Mouse (Mus musculus) right cerebral cortex, postnatal 10 days (tissue): ENCODE data around the gene Pnck.

ENCODE experiments used
- DNase-seq, 2 experiments: peaks; one replicate each; pipeline ENCODE4 v3.0.0; 2021; ENCODE audit warnings: low spot score in 2 of 2

Gene Pnck

DNA sequence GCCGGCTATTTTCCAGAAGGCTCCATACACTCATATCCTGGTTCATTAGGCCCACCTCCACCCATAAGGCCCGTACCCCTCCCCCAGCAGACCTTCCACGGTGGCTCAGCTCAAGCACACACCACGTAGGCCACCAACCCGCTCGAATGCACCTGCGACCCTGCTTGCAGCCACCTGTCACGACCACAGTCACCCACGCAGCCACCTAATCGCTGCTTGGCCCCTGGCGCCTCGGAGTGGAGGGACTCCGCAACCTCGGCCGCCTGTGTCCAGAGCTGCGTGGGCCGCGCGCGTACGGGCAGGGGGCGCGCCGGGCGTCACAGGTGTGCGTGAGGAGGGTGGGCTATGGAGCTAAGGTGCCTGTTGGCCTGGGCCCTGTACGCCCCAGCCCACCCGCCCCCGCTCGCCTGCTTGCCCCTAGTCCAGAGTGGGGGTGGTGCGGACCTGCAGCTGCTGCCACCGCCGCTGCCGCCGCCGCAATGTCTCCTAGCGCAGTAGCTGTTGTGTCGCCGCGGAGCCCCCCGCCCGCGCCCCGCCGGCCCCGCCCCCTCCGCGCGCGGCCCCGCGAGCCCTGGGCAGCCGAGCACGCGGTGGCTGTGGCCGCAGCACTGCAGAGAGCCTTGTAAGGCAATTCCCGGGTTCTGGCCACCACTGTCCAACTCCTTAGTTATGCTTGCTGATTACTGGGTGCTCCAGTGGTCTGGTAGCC is at the start of gene Pnck:
Pnck (minus strand) TSS at position 543 of the 709 bp plus-strand sequence.
- peak in 1 of 2 experiments; percentile 56 for DNase-seq

DNA sequence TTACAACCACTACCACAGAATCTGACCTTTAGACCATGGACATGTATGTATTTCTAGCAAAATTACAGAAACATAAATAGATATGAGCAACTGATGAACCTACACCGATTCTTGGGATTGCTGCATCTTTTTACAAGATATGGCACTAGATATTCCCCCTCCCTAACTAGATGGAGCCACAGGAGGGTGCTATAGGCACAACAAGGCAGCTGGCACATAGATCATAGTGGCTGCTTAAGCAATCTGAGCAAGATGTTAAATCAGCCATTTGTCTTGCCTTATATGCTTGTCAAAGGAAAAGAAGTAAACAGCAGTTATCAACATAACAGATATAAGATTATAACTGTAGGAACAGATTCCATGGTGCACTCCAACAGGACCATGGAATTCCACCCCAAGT is 40.6 kb upstream of the Pnck start:
- DNase-seq = no peak

- DNase-seq = peak; percentile 34 to 51
Observed at GRCm38 (mm10) chrX:73690917-73691629, 31.2 kb upstream of the Pnck start.

- no peak for DNase-seq
Observed at GRCm38 (mm10) chrX:73685629-73686028, 25.7 kb upstream of the Pnck start.

DNA sequence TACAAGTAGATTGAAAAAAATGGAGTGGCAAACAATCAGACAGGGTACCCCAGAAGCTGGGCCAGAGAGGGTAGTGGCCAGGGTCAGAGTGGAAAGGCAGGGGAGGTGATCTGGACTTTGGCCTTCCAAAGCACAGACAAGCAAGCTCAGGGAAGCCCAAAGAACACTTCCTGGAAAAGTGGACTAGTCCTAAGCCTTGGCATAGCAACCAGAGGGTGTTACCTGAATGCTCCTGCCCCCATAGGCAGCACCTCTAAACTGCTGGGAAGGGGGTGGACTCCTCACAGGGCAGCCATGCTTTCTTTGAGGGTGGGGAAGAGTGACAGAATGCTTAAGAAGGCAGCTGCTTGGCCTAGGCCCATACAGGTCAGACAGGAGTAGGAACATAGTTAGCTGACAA is 25.1 kb upstream of the Pnck start:
- DNase-seq = no peak

- DNase-seq = no peak
Observed at GRCm38 (mm10) chrX:73684156-73684555, 24.2 kb upstream of the Pnck start.

- DNase-seq = no peak
Observed at GRCm38 (mm10) chrX:73676668-73677067, 16.8 kb upstream of the Pnck start.

- DNase-seq = no peak
Observed at GRCm38 (mm10) chrX:73675231-73675630, 15.3 kb upstream of the Pnck start.

- DNase-seq = peak; percentile 36 to 38
Observed at GRCm38 (mm10) chrX:73673968-73674661, 14.2 kb upstream of the Pnck start.

DNA sequence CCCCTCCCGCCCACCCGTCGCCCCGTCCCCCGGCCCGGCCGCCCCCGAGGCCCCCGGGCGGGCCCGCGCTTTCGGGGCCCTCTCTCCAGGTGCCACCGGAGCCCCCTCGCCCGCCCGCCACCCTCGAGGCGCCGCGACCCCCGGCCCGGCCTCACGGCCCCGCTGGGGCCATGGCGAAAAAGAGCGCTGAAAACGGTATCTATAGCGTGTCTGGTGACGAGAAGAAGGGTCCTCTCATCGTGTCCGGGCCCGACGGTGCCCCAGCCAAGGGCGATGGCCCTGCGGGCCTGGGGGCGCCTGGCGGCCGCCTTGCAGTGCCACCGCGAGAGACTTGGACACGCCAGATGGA is 13.7 kb upstream of the Pnck start:
- no peak for DNase-seq

- peak; percentile 70 to 77 for DNase-seq
Observed at GRCm38 (mm10) chrX:73672879-73673618, 13.1 kb upstream of the Pnck start, which contains the start of gene Slc6a8. Slc6a8 (plus strand) TSS chrX:73673150.

DNA sequence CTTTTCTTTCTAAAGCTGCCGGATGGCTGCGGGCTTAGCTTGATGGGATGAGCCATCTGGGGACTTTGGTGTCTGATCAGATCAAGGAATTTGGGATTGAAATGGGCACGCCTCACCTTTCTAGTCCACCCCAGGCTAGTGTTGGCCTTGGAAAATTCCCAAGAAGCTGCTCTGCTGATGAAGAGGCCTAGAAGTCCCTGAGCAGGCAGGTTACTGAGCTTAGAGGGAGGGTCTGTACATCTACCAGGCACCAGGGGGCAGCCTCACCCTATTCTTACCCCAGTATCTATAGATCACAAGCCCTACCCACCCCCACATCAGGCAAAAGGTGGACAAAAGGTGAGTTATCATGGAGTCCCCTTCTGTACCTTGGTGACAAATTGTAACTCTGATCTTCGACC is 12.1 kb upstream of the Pnck start:
- peak; percentile 48 to 49 for DNase-seq

- DNase-seq = no peak
Observed at GRCm38 (mm10) chrX:73663143-73663542, 3.2 kb upstream of the Pnck start.

DNA sequence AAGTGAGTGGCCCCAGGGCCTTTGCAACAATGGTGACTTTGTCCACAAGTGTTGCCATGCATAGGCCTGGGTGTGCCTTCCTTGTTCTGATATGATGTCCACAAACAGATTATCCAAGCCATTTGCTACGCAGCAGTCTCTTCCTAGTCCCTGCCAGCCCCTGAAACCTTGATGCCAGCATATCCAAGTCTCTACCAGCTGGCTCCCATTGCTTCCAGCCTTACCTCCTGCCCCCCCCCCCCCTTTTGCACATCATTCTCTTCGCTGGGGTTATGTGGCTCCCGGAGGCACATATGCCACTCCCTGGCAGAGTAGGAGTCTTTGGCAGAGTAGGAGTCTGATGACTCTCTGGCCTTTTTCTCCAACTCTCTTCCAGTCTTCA is 358 bp upstream of the Pnck start:
- no peak for DNase-seq

DNA sequence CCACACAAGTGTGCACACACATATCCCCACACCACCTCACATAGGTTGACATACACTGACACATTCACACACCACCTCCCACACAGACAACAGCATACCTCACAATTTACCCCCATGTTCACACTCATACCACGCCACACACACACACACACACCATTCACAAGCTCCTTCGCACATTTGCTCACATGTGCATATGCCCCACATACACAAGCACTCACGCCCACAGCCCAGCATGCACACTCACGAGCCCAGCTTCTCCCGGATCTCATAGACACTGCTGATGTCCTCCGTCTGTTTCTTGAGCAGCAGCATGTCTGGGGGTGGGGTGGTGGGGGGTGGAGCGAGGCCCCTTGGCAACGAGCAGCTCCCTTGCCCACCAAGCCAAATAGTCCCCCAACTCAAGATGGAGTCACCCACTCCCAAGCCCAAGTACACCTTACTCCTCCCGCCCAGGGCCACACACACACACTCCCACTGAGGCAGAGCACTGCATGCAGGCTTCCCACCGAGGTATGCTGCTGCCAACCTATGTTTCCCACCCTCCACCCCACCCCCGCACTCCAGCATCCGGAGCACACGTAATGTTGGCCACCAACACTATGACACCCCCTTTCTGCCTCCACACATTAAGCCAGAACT is 862 bp downstream of the Pnck start:
- peak in 1 of 2 experiments; percentile 78 for DNase-seq

GRCm38 (mm10) chrX:73658391-73658790 is 1.5 kb downstream of the Pnck start:
- DNase-seq = no peak

GRCm38 (mm10) chrX:73655529-73655928 is 4.4 kb downstream of the Pnck start:
- DNase-seq = no peak

GRCm38 (mm10) chrX:73654177-73654576 is 5.7 kb downstream of the Pnck start:
- DNase-seq = peak in 1 of 2 experiments; percentile 71

GRCm38 (mm10) chrX:73653392-73653791 is 6.5 kb downstream of the Pnck start:
- no peak for DNase-seq

DNA sequence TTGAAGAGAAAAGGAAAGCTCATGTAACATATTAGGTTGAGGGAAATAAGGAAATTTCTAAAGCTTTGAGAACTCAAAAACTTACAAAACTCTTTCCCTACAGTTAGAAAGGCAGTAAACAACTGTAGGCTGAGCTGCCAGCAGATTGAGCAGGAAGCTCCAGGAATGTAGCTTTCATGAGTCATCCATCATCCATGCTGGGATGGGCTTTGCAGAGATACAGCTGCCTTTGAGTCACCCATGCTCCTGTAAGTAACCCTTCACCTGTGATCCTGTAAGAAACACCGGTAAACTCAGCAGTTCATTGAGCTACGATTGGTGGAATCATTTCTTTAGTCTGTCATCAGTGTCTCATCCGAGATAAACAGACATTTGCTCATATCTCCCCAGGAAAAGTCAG is 9.0 kb downstream of the Pnck start:
- DNase-seq = no peak

DNA sequence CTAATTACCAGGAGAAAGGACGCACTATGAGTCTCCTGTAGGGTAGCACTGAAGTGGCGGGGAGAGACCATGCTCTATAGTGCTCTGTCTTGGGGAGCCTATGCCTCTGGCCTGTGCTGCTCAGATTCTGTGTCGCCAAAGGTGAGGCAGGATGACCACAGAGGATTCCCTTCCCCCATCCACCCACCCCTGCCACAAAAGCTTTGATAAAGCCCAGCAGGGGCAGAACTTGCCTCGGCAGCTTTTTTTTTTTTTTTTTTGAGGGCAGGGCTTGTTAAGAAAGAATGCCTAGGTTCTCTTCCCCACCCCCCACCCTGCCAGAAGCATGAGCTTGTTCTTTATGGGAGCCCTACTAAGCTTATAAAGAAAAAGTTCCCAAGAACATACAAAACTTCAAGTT is 14.8 kb downstream of the Pnck start:
- DNase-seq = no peak
